Mouse (Mus musculus): ENCODE measurements at regions not wholly inside any gene's neighbourhood (a gene's known extent, or its start where the extent isn't known, plus 50 kb on each side); places are given as distances from the start of the nearest gene placed in this dataset.

DNA sequence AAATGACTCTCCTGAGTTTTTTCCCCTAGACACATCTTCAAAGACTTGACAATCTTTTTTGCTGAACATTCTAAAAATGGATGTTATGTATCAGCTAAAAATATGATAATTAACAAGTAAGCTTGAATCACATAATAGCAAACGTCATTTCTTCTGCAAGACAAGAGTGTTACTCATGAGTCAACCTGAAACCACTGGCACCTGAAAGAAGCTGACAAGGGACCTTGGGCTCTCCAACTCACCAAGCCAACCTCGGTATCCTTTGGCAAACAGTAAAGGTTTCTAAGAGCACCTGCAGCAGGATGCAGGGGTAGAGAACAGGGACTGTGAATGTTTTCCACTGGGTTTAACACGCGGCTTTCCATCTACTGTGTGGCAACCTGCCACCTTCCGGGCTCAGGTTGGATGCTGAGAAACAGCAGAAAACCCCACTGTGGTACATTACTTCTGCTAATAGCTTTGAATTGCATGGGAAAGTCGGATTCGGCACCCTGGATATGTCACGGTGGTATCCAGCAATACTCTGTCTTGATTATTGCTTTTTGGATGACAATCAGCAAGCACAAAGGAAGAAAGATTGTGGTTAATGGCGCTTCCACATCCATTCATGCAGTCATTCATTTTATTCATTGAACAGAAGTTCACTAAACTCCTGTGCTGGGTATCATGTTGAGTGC is 305.9 kb downstream of the Lpin1 start:
- no peak overlapping the region for H3K4me3 ChIP-seq (ENCODE audit: control insufficient read depth in 1 of 2, insufficient read depth in 1 of 2, low read depth in 2 of 2, low read length in 2 of 2)
- no peaks in the 10 kb centered on the region for H3K9me3 ChIP-seq (replicated peaks; ENCODE audit: insufficient read depth, low read length)
- H3K27me3 ChIP-seq (ENCODE audit: control insufficient read depth in 1 of 2, insufficient read depth in 2 of 2, low read length in 2 of 2), result peaks cover 0 to 2% of the 10 kb centered on the region in 2 experiments; a peak in 2 of 4 replicates
- no peak for DNase-seq (ENCODE audit: low read depth, low spot score)
- no peaks in the 10 kb centered on the region for H3K79me2 ChIP-seq (ENCODE audit: control insufficient read depth, insufficient read depth, low read length, poor library complexity)
- TF ChIP-seq NELFE (IDR thresholded peaks at IDR 0.05; ENCODE audit: low read depth, low read length), result no peak
- TF ChIP-seq TBP (IDR thresholded peaks at IDR 0.05; ENCODE audit: low read depth, low read length), result no peak
- TF ChIP-seq RCOR1 (IDR thresholded peaks at IDR 0.05; ENCODE audit: low read depth, low read length), result no peak
- TF ChIP-seq CHD2 (IDR thresholded peaks at IDR 0.05; ENCODE audit: low read length), result no peak
- TF ChIP-seq SMC3 (IDR thresholded peaks at IDR 0.05; ENCODE audit: low read depth, low read length), result no peak
- no peak for TF ChIP-seq USF1 (IDR thresholded peaks at IDR 0.05; ENCODE audit: low read depth, low read length)
- TF ChIP-seq ELF1 (IDR thresholded peaks at IDR 0.05; ENCODE audit: low read depth, low read length), result no peak
- no peak for TF ChIP-seq BHLHE40 (IDR thresholded peaks at IDR 0.05; ENCODE audit: borderline replicate concordance, low read depth, low read length)
- TF ChIP-seq ZKSCAN1 (IDR thresholded peaks at IDR 0.05; ENCODE audit: low read depth, low read length), result no peak
- no peak for TF ChIP-seq JUND (IDR thresholded peaks at IDR 0.05; ENCODE audit: low read depth, low read length)
- no peak for TF ChIP-seq UBTF (IDR thresholded peaks at IDR 0.05; ENCODE audit: borderline replicate concordance, insufficient read depth, low read depth, low read length)
- no peak overlapping the region for H3K27ac ChIP-seq (ENCODE audit: control insufficient read depth, low read depth, low read length)
- no peak overlapping the region for H3K9ac ChIP-seq (ENCODE audit: control insufficient read depth, low read depth, low read length, poor library complexity, severe bottlenecking)
- H3K36me3 ChIP-seq (ENCODE audit: control insufficient read depth in 1 of 2, insufficient read depth in 2 of 2, low read length in 2 of 2), result no peaks in the 10 kb centered on the region
- H3K4me1 ChIP-seq (ENCODE audit: control insufficient read depth in 1 of 2, insufficient read depth in 2 of 2, low read length in 2 of 2), result no peaks in the 10 kb centered on the region

DNA sequence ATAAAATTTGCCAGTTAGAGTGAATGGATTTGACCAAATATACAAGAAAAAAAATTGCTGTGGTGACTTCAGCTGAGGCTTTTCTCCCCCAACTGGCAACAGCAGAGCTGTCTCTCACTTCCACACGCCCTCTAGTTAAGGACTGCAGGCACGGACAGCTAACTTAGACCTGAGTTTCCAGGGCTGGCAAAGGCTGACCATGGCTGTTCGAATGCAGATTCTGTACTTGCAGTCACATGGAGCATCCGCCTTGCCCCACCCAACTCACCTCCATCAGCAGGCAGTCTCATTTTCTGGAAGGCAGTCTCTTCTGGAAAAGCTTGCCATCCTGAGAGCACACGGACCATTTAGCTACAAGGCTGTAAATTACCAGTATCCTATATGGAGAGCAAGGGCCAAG is 325.7 kb downstream of the Lpin1 start:
- TF ChIP-seq MYB (IDR thresholded peaks at IDR 0.05; ENCODE audit: low read depth, low read length) (no peak), SIN3A (IDR thresholded peaks at IDR 0.05; ENCODE audit: low read length) (no peak), RCOR1 (IDR thresholded peaks at IDR 0.05; ENCODE audit: low read depth, low read length) (no peak), E2F4 (IDR thresholded peaks at IDR 0.05; ENCODE audit: borderline replicate concordance, low read depth, low read length) (no peak), USF2 (IDR thresholded peaks at IDR 0.05; ENCODE audit: borderline replicate concordance in 1 of 2, insufficient read depth in 1 of 2, low read depth in 1 of 2, low read length in 2 of 2) (no peak), ZC3H11A (IDR thresholded peaks at IDR 0.05; ENCODE audit: low read depth, low read length) (no peak), ZNF384 (IDR thresholded peaks at IDR 0.05; ENCODE audit: low read depth, low read length) (no peak), CHD2 (IDR thresholded peaks at IDR 0.05; ENCODE audit: low read length) (no peak)
- no peak for DNase-seq (ENCODE audit: low read depth, low spot score)
- no peaks in the 10 kb centered on the region for H3K4me1 ChIP-seq (ENCODE audit: control insufficient read depth in 1 of 2, insufficient read depth in 2 of 2, low read length in 2 of 2)

More for the DNA sequence above, 325.7 kb downstream of the Lpin1 start:
- H3K79me2 ChIP-seq (ENCODE audit: control insufficient read depth, insufficient read depth, low read length, poor library complexity), result no peaks in the 10 kb centered on the region
- no peak overlapping the region for H3K27ac ChIP-seq (ENCODE audit: control insufficient read depth, low read depth, low read length)
- H3K36me3 ChIP-seq (ENCODE audit: control insufficient read depth in 1 of 2, insufficient read depth in 2 of 2, low read length in 2 of 2), result no peaks in the 10 kb centered on the region
- no peak overlapping the region for H3K9ac ChIP-seq (ENCODE audit: control insufficient read depth, low read depth, low read length, poor library complexity, severe bottlenecking)
- H3K27me3 ChIP-seq (ENCODE audit: control insufficient read depth in 1 of 2, insufficient read depth in 2 of 2, low read length in 2 of 2), result no peaks in the 10 kb centered on the region
- no peak overlapping the region for H3K4me3 ChIP-seq (ENCODE audit: control insufficient read depth in 1 of 2, insufficient read depth in 1 of 2, low read depth in 2 of 2, low read length in 2 of 2)
- H3K9me3 ChIP-seq (replicated peaks; ENCODE audit: insufficient read depth, low read length), result no peaks in the 10 kb centered on the region

All from MEL (cell line).